Mouse (Mus musculus) frontal cortex, postnatal 36 days (tissue): ENCODE results near the gene Orai2.
"Not testable (repeated sequence)": the region's sequence is repeated elsewhere in the genome, so short reads cannot be mapped to it uniquely, and the experiment has no call there.

ENCODE experiments used
- DNase-seq, 2 experiments: peaks; one replicate each; pipeline ENCODE4 v3.0.0; 2022; ENCODE audit warnings: low spot score in 2 of 2

Orai2 gene

GRCm38 (mm10) chr5:136173606-136174463, 3.3 kb upstream of the Orai2 start:
- peak; percentile 52 to 66 for DNase-seq

- no peak for DNase-seq
Observed at GRCm38 (mm10) chr5:136172939-136173338, 2.4 kb upstream of the Orai2 start.

GRCm38 (mm10) chr5:136171363-136172341, 1.1 kb upstream of the Orai2 start:
- peak in 1 of 2 experiments; percentile 16 for DNase-seq

GRCm38 (mm10) chr5:136169626-136170511, 644 bp downstream of the Orai2 start:
- DNase-seq = peak; percentile 53 to 57

GRCm38 (mm10) chr5:136168071-136168470, 2.4 kb downstream of the Orai2 start:
- DNase-seq = no peak

GRCm38 (mm10) chr5:136167296-136167695, 3.2 kb downstream of the Orai2 start:
- DNase-seq = no peak

- no peak for DNase-seq
Observed at GRCm38 (mm10) chr5:136165246-136165645, 5.3 kb downstream of the Orai2 start.

- no peak for DNase-seq
Observed at GRCm38 (mm10) chr5:136163807-136164474, 6.6 kb downstream of the Orai2 start.

GRCm38 (mm10) chr5:136160084-136160483, 10.4 kb downstream of the Orai2 start:
- not testable (repeated sequence) for DNase-seq

- no peak for DNase-seq
Observed at GRCm38 (mm10) chr5:136155399-136155798, 15.1 kb downstream of the Orai2 start.

GRCm38 (mm10) chr5:136152365-136152764, 18.1 kb downstream of the Orai2 start:
- no peak for DNase-seq

- not testable (repeated sequence) for DNase-seq
Observed at GRCm38 (mm10) chr5:136149134-136149576, 21.4 kb downstream of the Orai2 start.

- DNase-seq = no peak
Observed at GRCm38 (mm10) chr5:136147704-136148103, 22.8 kb downstream of the Orai2 start.

- no peak for DNase-seq
Observed at GRCm38 (mm10) chr5:136146936-136147335, 23.6 kb downstream of the Orai2 start.

- DNase-seq = no peak
Observed at GRCm38 (mm10) chr5:136144606-136145430, 25.7 kb downstream of the Orai2 start.

GRCm38 (mm10) chr5:136143161-136143755, 27.3 kb downstream of the Orai2 start:
- no peak for DNase-seq

- no peak for DNase-seq
Observed at GRCm38 (mm10) chr5:136142746-136143145, 27.8 kb downstream of the Orai2 start.

- no peak for DNase-seq
Observed at GRCm38 (mm10) chr5:136140057-136140482, 30.4 kb downstream of the Orai2 start.

- DNase-seq = no peak
Observed at GRCm38 (mm10) chr5:136139393-136139792, 31.1 kb downstream of the Orai2 start.
